Mouse (Mus musculus): ENCODE measurements at regions not wholly inside any gene's neighbourhood (a gene's known extent, or its start where the extent isn't known, plus 50 kb on each side); places are given as distances from the start of the nearest gene placed in this dataset.

GRCm38 (mm10) chr2:72832770-72833169 is 147.5 kb downstream of the Sp3 start:
- Histone ChIP-seq H3K27ac (ENCODE audit: insufficient read depth, low read depth, low read length) (no peak overlapping the region), H3K4me1 (ENCODE audit: control insufficient read depth, insufficient read depth, low read length) (no peaks in the 10 kb centered on the region), H3K36me3 (ENCODE audit: control insufficient read depth, insufficient read depth, low read length) (no peaks in the 10 kb centered on the region), H3K27me3 (replicated peaks; ENCODE audit: control insufficient read depth, insufficient read depth, low read length) (no peaks in the 10 kb centered on the region), H3K4me3 (ENCODE audit: insufficient read depth, low read depth, low read length) (no peak overlapping the region)
- no peak for DNase-seq
- TF ChIP-seq POLR2A (IDR thresholded peaks at IDR 0.05; ENCODE audit: low read depth, low read length), result no peak
- WGBS, result 80% methylated on average over 10 of the region's 10 CpGs

DNA sequence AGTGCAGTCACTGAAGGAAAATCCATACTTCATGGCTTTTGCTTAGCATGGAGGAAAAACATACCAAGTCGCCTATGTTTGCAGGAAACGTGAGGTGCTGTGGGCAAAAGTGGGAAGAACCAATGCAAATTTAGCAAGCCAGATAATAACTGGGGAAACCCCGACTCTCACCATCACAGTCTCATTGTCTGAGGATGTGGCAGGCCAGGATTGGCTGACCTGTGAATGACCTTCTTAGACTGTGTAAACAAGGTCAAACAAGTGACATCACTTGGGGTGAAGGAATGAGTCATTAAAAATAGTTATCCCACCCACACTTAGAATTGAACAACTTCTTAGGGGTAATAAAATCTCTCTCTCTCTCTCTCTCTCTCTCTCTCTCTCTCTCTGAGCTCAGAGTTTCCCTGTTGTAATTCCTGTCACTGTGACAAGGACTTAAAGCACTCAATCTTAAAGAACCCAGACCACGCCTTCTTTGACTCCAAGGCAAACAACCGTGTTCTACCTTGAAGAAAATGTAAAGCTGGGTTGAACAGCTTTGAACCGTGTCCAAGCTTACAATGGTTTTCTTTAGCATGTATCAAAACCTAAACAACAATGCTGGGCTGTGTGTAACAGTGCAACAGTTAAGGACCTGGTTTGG is 142.0 kb downstream of the Sp3 start:
- Histone ChIP-seq H3K4me3 (ENCODE audit: insufficient read depth, low read depth, low read length) (no peak overlapping the region), H3K27me3 (replicated peaks; ENCODE audit: control insufficient read depth, insufficient read depth, low read length) (no peaks in the 10 kb centered on the region), H3K36me3 (ENCODE audit: control insufficient read depth, insufficient read depth, low read length) (no peaks in the 10 kb centered on the region), H3K4me1 (ENCODE audit: control insufficient read depth, insufficient read depth, low read length) (no peaks in the 10 kb centered on the region), H3K27ac (ENCODE audit: insufficient read depth, low read depth, low read length) (no peak overlapping the region)
- peak; percentile 9 for DNase-seq
- TF ChIP-seq POLR2A (IDR thresholded peaks at IDR 0.05; ENCODE audit: low read depth, low read length) (no peak), CTCF (conservative IDR thresholded peaks at IDR 0.05; ENCODE audit: insufficient read depth, insufficient read length, low read depth, low read length) (no peak)
- 48% methylated on average over 6 of the region's 6 CpGs for WGBS

- H3K4me3 ChIP-seq (ENCODE audit: insufficient read depth, low read depth, low read length), result no peak overlapping the region
- no peak overlapping the region for H3K27ac ChIP-seq (ENCODE audit: insufficient read depth, low read depth, low read length)
- no peaks in the 10 kb centered on the region for H3K4me1 ChIP-seq (ENCODE audit: control insufficient read depth, insufficient read depth, low read length)
- TF ChIP-seq CTCF (conservative IDR thresholded peaks at IDR 0.05; ENCODE audit: insufficient read depth, insufficient read length, low read depth, low read length), result no peak
- TF ChIP-seq POLR2A (IDR thresholded peaks at IDR 0.05; ENCODE audit: low read depth, low read length), result no peak
- no peak for DNase-seq
- WGBS, result 79% methylated on average over 5 of the region's 5 CpGs
- H3K36me3 ChIP-seq (ENCODE audit: control insufficient read depth, insufficient read depth, low read length), result no peaks in the 10 kb centered on the region
- no peaks in the 10 kb centered on the region for H3K27me3 ChIP-seq (replicated peaks; ENCODE audit: control insufficient read depth, insufficient read depth, low read length)
Observed at GRCm38 (mm10) chr2:72839673-72840072, 140.6 kb downstream of the Sp3 start.

DNA sequence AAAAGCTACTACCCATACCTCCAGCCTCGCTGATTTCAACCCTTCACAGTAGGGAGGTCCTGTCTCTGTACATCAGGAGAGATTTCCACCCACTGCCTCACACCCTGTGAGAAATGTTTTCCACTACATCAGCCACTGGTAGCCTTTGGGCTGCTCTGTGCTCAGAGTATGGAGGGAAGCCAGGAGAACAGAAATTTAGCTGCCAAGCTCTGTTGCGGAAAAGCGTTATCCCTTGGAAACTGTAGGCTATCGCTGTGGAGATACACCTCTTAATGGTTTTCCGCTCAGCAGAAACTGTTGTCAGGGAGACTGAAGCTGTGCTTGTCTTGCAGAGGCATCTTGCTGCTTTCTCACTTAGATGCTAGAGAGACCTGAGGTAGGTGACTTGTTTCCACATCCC is 138.9 kb downstream of the Sp3 start:
- DNase-seq, result no peak
- 72% methylated on average over 5 of the region's 5 CpGs for WGBS
- Histone ChIP-seq H3K4me1 (ENCODE audit: control insufficient read depth, insufficient read depth, low read length) (no peaks in the 10 kb centered on the region), H3K4me3 (ENCODE audit: insufficient read depth, low read depth, low read length) (no peak overlapping the region), H3K27ac (ENCODE audit: insufficient read depth, low read depth, low read length) (no peak overlapping the region), H3K27me3 (replicated peaks; ENCODE audit: control insufficient read depth, insufficient read depth, low read length) (no peaks in the 10 kb centered on the region), H3K36me3 (ENCODE audit: control insufficient read depth, insufficient read depth, low read length) (no peaks in the 10 kb centered on the region)
- no peak for TF ChIP-seq CTCF (conservative IDR thresholded peaks at IDR 0.05; ENCODE audit: insufficient read depth, insufficient read length, low read depth, low read length)
- TF ChIP-seq POLR2A (IDR thresholded peaks at IDR 0.05; ENCODE audit: low read depth, low read length), result no peak

- no peak for DNase-seq
- no peak for TF ChIP-seq CTCF (conservative IDR thresholded peaks at IDR 0.05; ENCODE audit: insufficient read depth, insufficient read length, low read depth, low read length)
- TF ChIP-seq POLR2A (IDR thresholded peaks at IDR 0.05; ENCODE audit: low read depth, low read length), result no peak
- Histone ChIP-seq H3K4me1 (ENCODE audit: control insufficient read depth, insufficient read depth, low read length) (no peaks in the 10 kb centered on the region), H3K36me3 (ENCODE audit: control insufficient read depth, insufficient read depth, low read length) (no peaks in the 10 kb centered on the region), H3K4me3 (ENCODE audit: insufficient read depth, low read depth, low read length) (no peak overlapping the region), H3K27ac (ENCODE audit: insufficient read depth, low read depth, low read length) (no peak overlapping the region), H3K27me3 (replicated peaks; ENCODE audit: control insufficient read depth, insufficient read depth, low read length) (no peaks in the 10 kb centered on the region)
- whole genome bisulfite sequencing, result 81% methylated on average over 2 of the region's 2 CpGs
Observed at GRCm38 (mm10) chr2:72843610-72844009, 136.6 kb downstream of the Sp3 start.

DNA sequence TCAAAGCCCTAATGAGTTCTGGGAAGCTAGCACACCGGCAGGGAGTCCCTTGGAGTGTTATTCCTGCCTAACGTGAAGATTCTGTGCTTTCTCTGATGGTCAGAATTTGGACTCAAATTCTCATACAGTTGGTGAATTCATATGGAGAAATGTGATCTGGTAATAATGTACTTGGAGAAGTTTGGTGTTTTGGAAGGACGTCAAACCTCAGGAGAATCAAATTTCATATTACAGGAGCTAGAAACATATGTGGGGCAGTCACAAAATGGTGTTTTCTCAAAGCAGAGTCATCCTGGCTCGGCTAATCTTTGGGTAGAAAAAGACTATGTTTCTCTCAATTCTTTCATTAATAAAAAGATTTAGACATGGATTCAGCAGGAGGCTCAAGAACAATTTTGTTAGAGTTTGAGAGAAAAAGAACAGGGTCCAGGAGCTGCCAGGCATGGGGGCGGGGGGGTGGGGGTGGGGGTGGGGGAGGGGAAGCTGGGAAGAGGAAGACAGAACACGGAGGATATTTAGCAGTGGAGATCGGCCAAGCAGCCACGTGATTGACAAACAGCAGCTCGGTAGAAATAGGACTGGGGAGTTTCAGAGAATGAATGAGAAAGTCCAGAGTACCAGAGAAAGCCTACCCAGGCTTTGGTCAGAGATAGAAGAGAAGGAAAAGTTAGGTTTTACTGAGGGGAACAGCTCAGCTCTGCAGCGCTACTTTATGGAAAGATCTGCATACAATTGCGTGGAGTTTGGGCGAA is 130.6 kb downstream of the Sp3 start:
- 53% methylated on average over 12 of the region's 12 CpGs for WGBS

GRCm38 (mm10) chr2:72852509-72852908 is 127.7 kb downstream of the Sp3 start:
- no peak for DNase-seq
- Histone ChIP-seq H3K4me1 (ENCODE audit: control insufficient read depth, insufficient read depth, low read length) (no peaks in the 10 kb centered on the region), H3K36me3 (ENCODE audit: control insufficient read depth, insufficient read depth, low read length) (no peaks in the 10 kb centered on the region), H3K27ac (ENCODE audit: insufficient read depth, low read depth, low read length) (no peak overlapping the region), H3K27me3 (replicated peaks; ENCODE audit: control insufficient read depth, insufficient read depth, low read length) (no peaks in the 10 kb centered on the region), H3K4me3 (ENCODE audit: insufficient read depth, low read depth, low read length) (no peak overlapping the region)
- TF ChIP-seq CTCF (conservative IDR thresholded peaks at IDR 0.05; ENCODE audit: insufficient read depth, insufficient read length, low read depth, low read length) (no peak), POLR2A (IDR thresholded peaks at IDR 0.05; ENCODE audit: low read depth, low read length) (no peak)
- WGBS, result 75% methylated on average over 4 of the region's 4 CpGs

More for the DNA sequence above, 130.6 kb downstream of the Sp3 start:
- Histone ChIP-seq H3K36me3 (ENCODE audit: control insufficient read depth, insufficient read depth, low read length) (no peaks in the 10 kb centered on the region), H3K27me3 (replicated peaks; ENCODE audit: control insufficient read depth, insufficient read depth, low read length) (no peaks in the 10 kb centered on the region), H3K27ac (ENCODE audit: insufficient read depth, low read depth, low read length) (no peak overlapping the region), H3K4me3 (ENCODE audit: insufficient read depth, low read depth, low read length) (no peak overlapping the region), H3K4me1 (ENCODE audit: control insufficient read depth, insufficient read depth, low read length) (no peaks in the 10 kb centered on the region)
- DNase-seq, result no peak
- TF ChIP-seq POLR2A (IDR thresholded peaks at IDR 0.05; ENCODE audit: low read depth, low read length) (no peak), CTCF (conservative IDR thresholded peaks at IDR 0.05; ENCODE audit: insufficient read depth, insufficient read length, low read depth, low read length) (no peak)
